Mouse (Mus musculus) testis, adult 2 months (tissue): ENCODE data around the gene Micu1.

Source experiments
- CTCF ChIP-seq: fragments of 200-500 bp; IDR thresholded peaks from 2 replicates; pipeline ENCODE4 v1.5.1; 2012; ENCODE audit warnings: low read depth, mild to moderate bottlenecking, inconsistent platforms, low read length, moderate library complexity; ENCODE audit not compliant: control insufficient read depth, insufficient read depth, insufficient replicate concordance
- POLR2A ChIP-seq: fragments of 200-500 bp; IDR thresholded peaks from 2 replicates; pipeline ENCODE4 v1.6.1; 2012; ENCODE audit warnings: low read depth, mild to moderate bottlenecking, inconsistent platforms, low read length, moderate library complexity; ENCODE audit not compliant: control insufficient read depth

DNA sequence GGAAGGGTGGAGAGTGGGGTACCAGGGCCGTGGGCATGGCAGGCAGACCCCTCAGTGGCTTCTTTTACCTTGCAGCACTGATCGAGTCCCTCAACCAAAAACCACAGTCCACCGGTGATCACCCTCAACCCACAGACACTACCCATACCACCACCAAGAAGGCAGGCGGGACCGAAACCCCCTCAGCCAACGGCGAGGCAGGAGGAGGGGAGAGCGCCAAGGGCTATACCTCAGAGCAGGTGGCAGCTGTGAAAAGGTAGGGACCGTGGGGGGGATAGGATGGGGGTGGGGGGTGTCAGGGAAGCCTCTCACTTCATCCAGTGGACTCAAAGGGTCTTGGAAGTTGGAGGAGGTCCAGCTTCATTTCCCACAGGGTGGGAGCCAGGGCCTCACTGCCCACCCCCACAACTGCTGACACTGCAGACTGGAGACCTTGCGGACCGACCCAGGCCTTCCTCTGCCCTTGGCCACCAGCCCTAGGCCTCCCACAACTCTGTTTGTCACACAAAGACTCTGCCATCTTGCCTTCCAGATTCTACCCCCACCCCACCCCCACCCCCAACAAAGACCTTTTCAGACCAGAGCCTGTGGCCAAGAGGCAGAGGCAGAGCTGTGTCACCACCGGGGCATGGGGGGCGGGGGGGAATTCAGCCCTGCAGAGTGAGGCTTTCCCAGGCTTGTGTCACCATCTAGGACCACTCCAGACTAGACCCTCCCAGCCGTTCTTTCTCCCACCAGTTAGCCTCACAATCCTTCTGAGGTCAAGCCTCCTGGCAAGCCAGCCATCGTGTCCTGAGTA is 187.9 kb downstream of the Micu1 start:
- no peak for TF ChIP-seq CTCF
- no peak for TF ChIP-seq POLR2A
